Mouse (Mus musculus): ENCODE data around the gene Hoxc6. TPM values are rescaled to one million over a fixed set of nuclear protein-coding genes. Genes with fewer than 3 reads are reported as not detected.

Hoxc6 gene
- polyA plus RNA-seq, 1 experiment from 2014 or later: 0.43 TPM

DNA sequence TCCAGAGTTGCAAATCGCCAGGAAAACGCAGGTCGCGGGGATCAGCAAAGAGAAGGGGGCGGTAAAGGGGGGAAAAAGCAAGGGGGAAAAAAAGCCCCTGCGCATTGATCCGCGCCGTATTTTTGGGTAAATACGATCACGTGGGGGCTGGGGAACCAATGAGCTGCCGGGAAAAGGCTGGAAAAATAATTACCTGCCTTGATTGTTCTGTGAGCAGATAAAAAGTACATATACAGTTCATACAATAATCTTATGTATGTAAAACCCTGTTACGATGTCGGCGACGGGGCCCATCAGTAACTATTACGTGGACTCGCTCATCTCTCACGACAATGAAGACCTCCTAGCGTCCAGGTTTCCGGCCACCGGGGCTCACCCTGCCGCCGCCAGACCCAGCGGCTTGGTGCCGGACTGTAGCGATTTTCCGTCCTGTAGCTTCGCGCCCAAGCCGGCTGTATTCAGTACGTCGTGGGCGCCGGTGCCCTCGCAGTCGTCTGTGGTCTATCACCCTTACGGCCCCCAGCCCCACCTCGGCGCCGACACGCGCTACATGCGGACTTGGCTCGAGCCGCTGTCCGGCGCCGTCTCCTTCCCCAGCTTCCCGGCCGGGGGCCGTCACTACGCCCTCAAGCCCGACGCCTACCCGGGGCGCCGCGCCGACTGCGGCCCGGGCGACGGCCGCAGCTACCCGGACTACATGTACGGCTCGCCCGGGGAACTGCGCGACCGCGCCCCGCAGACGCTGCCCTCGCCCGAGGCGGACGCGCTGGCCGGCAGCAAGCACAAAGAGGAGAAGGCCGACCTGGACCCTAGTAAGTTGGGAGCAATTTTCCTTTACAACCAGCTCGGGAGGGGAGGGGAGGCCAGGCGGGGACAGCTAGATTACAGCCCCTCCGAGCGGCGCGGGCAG lies 16.4 kb upstream of the Hoxc6 start:
- Histone ChIP-seq H3K4me3 (peak overlapping the region; percentile 32), H3K4me1 (replicated peaks) (peaks cover 19% of the 10 kb centered on the region), H3K27me3 (peaks cover 100% of the 10 kb centered on the region), H3K9ac (no peak overlapping the region), H3K9me3 (replicated peaks) (no peaks in the 10 kb centered on the region), H3K27ac (no peak overlapping the region), H3K4me2 (peak overlapping the region; percentile 37), H3K36me3 (no peaks in the 10 kb centered on the region)
- WGBS: under 1% methylated on average over 88 of the region's 88 CpGs
- no peak; the same call in 1 of the 2 replicates for ATAC-seq (replicated peaks; ENCODE audit: insufficient number of reproducible peaks, insufficient read depth, low FRiP score, low read depth)

DNA sequence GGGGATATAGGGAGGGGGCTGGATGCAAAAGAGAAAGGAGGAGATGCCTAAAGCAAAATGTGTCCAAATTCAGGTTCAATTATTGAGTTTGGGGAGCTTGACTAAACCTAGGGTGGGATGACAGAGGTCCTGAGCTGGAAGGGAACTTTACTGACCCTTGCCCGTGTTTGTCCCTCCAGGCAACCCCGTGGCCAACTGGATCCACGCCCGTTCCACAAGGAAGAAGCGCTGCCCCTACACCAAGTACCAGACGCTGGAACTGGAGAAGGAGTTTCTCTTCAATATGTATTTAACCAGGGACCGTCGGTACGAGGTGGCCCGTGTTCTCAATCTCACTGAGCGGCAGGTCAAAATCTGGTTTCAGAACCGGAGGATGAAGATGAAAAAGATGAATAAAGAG lies 14.3 kb upstream of the Hoxc6 start:
- ATAC-seq (replicated peaks; ENCODE audit: insufficient number of reproducible peaks, insufficient read depth, low FRiP score, low read depth): no peak
- Histone ChIP-seq H3K36me3 (no peaks in the 10 kb centered on the region), H3K9me3 (replicated peaks) (no peaks in the 10 kb centered on the region), H3K4me1 (replicated peaks) (peaks cover 13% of the 10 kb centered on the region), H3K27me3 (peaks cover 100% of the 10 kb centered on the region), H3K4me2 (no peak overlapping the region), H3K9ac (no peak overlapping the region), H3K4me3 (no peak overlapping the region), H3K27ac (no peak overlapping the region)
- 6% methylated on average over 12 of the region's 12 CpGs for WGBS

DNA sequence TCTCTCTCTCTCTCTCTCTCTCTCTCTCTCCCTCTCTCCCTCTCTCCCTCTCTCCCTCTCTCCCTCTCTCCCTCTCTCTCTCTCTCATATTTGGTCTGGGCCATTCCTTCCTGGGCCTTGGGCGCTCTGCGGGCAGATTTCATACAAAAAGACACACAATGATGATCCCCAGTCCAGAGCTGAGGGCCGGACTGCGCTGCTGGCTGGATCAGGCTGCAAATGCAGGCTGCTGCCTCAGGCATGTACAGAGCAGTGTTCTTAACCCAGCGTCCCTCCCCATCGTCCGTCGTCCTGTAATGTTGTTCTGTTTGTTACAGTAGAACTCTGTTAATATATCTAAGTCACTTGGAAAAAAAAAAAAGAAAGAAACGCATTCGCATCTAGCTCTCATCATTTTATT lies 13.5 kb upstream of the Hoxc6 start:
- H3K27me3 ChIP-seq: peaks cover 100% of the 10 kb centered on the region
- peaks cover 13% of the 10 kb centered on the region for H3K4me1 ChIP-seq (replicated peaks)
- H3K9ac ChIP-seq: no peak overlapping the region
- no peak overlapping the region for H3K4me3 ChIP-seq
- WGBS: 3% methylated on average over 10 of the region's 10 CpGs
- H3K4me2 ChIP-seq: no peak overlapping the region
- no peaks in the 10 kb centered on the region for H3K9me3 ChIP-seq (replicated peaks)
- no peaks in the 10 kb centered on the region for H3K36me3 ChIP-seq
- no peak for ATAC-seq (replicated peaks; ENCODE audit: insufficient number of reproducible peaks, insufficient read depth, low FRiP score, low read depth)
- no peak overlapping the region for H3K27ac ChIP-seq

DNA sequence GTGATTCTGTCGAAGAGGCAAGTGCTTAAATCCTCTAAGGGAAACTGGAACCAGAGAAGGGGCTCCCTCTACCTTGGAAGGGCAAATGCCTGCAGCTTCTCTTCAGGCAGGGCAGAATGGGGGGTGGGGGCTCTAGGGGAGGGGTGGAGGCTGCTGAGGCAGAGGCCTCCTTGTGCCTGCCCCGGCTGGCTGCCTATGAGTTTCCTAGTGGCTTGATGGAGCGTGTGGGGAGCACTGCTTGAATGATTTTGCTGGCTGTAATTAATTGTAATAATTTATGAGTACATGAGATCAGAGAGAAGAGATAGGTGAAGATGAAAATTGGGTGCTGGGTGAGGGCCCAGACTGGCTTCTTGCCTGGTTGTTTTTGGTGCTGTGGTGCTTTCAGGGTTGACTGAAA lies 13.1 kb upstream of the Hoxc6 start:
- no peak overlapping the region for H3K4me2 ChIP-seq
- 7% methylated on average over 3 of the region's 3 CpGs for WGBS
- H3K27me3 ChIP-seq: peaks cover 100% of the 10 kb centered on the region
- no peak overlapping the region for H3K4me3 ChIP-seq
- peaks cover 13% of the 10 kb centered on the region for H3K4me1 ChIP-seq (replicated peaks)
- ATAC-seq (replicated peaks; ENCODE audit: insufficient number of reproducible peaks, insufficient read depth, low FRiP score, low read depth): no peak
- H3K27ac ChIP-seq: no peak overlapping the region
- no peaks in the 10 kb centered on the region for H3K36me3 ChIP-seq
- no peaks in the 10 kb centered on the region for H3K9me3 ChIP-seq (replicated peaks)
- H3K9ac ChIP-seq: no peak overlapping the region

DNA sequence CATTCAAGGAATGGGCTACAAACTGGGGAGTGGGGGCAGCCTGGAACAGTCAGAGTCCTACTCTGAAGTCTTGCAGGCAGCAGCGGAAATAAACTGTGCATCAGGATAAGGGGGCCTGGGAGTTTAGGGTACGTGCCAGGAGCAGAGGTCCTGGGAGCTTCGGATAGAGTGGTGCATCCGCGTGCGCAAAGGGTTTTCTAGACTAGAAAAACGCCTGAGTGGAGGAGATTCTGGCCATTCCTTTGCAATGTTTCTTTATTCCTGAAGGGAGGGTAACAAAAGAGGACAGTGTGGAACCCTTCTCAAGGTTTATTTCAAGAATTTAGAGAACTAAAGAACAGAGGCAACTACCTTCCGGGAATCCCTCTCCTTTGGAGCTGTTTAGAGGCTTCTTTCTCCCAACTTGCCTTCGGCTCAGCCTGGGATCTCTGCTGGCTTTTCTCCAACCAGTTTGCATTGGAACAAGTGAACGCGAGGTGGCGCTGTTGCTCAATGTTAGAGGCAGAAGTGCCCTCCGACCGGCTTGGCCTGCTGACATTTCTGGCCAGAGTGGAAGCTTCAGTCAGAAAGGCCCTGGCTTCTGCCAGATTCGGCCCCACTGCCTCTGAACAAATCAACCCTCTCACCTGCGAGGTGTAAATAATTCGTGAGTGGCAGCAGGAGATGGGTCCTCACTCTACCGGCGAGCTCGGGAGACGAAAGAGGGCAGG lies 10.8 kb upstream of the Hoxc6 start:
- Histone ChIP-seq H3K4me1 (replicated peaks) (peaks cover 7% of the 10 kb centered on the region), H3K27me3 (peaks cover 98% of the 10 kb centered on the region), H3K9ac (no peak overlapping the region), H3K9me3 (replicated peaks) (no peaks in the 10 kb centered on the region), H3K36me3 (no peaks in the 10 kb centered on the region), H3K27ac (no peak overlapping the region), H3K4me2 (no peak overlapping the region), H3K4me3 (0 out of 2 replicates have a peak overlapping the region, but pooled peaks have one; percentile 1)
- ATAC-seq (replicated peaks; ENCODE audit: insufficient number of reproducible peaks, insufficient read depth, low FRiP score, low read depth): peak; percentile 35; the same call in 1 of the 2 replicates
- 4% methylated on average over 21 of the region's 21 CpGs for WGBS

DNA sequence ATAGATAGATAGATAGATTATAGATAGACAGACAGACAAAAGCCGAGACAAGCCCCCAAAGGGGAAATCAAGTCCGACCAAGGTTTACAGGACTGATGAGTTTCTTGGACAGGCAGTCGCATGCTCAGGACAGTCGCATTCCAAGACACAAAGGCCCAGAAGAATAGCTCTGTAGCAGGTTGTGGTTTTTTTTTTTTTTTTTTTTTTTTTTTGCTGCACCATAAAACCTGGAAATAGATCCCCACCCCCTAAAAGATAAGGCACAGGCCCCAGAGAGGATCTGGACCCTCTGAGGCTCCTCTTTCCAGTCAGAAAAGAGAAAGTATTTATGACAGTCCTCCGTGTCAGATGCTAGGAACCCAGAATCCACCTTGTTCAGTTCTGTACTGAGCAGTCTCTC lies 10.0 kb upstream of the Hoxc6 start:
- H3K4me1 ChIP-seq (replicated peaks): peaks cover 7% of the 10 kb centered on the region; the same call in 1 of the 2 replicates
- no peaks in the 10 kb centered on the region for H3K36me3 ChIP-seq
- H3K9me3 ChIP-seq (replicated peaks): no peaks in the 10 kb centered on the region
- no peak overlapping the region for H3K9ac ChIP-seq
- H3K27me3 ChIP-seq: peaks cover 98% of the 10 kb centered on the region
- no peak for ATAC-seq (replicated peaks; ENCODE audit: insufficient number of reproducible peaks, insufficient read depth, low FRiP score, low read depth)
- no peak overlapping the region for H3K4me2 ChIP-seq
- no peak overlapping the region for H3K27ac ChIP-seq
- no peak overlapping the region for H3K4me3 ChIP-seq
- WGBS: 25% methylated on average over 5 of the region's 5 CpGs

DNA sequence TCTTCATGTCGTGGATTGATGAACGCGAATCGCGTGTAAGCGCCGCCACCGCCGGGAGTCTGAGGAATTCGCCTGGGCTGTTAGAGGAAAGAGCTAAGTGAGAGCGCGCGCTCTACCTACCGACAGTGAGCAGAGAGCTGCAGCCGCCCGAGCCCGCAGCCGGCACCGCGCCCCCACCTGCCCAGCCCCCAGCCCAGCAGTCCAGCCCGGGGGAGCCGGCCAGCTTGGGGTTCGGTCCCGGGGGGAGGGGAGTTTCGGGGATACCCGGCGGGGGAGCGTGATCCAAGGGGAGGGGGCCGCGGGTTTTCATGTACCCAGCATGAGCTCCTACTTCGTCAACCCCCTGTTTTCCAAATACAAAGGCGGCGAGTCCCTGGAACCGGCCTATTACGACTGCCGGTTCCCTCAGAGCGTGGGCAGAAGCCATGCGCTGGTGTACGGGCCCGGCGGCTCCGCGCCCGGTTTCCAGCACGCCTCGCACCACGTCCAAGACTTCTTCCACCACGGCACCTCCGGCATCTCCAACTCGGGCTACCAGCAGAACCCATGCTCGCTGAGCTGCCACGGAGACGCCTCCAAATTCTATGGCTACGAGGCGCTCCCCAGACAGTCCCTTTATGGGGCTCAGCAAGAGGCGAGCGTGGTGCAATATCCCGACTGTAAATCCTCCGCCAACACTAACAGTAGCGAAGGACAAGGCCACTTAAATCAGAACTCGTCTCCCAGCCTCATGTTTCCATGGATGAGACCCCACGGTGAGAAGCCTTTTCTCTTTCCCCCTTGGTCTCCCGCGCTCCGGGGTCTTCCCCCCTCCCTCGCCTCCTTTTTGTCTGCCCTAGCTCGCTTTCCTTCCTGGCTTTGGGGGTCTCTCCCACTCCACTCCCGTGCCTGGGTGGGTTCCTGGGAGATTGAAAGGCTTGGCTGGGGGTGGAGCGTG lies 7.3 kb upstream of the Hoxc6 start, which contains the start of gene Hoxc8:
Hoxc8 (plus strand) TSS at position 147 of the 937 bp plus-strand sequence.
- H3K36me3 ChIP-seq: no peaks in the 10 kb centered on the region
- peaks cover 7% of the 10 kb centered on the region; the same call in 1 of the 2 replicates for H3K4me1 ChIP-seq (replicated peaks)
- peak within 1 kb of the TSS; percentile 16; the same call in 1 of the 2 replicates for H3K4me2 ChIP-seq
- peaks cover 96% of the 10 kb centered on the region for H3K27me3 ChIP-seq
- ATAC-seq (replicated peaks; ENCODE audit: insufficient number of reproducible peaks, insufficient read depth, low FRiP score, low read depth): no peak
- no peak within 1 kb of the TSS for H3K9ac ChIP-seq
- H3K9me3 ChIP-seq (replicated peaks): no peaks in the 10 kb centered on the region
- 2% methylated on average over 69 of the region's 69 CpGs for WGBS
- H3K4me3 ChIP-seq: peak within 1 kb of the TSS; percentile 15
- no peak within 1 kb of the TSS for H3K27ac ChIP-seq

DNA sequence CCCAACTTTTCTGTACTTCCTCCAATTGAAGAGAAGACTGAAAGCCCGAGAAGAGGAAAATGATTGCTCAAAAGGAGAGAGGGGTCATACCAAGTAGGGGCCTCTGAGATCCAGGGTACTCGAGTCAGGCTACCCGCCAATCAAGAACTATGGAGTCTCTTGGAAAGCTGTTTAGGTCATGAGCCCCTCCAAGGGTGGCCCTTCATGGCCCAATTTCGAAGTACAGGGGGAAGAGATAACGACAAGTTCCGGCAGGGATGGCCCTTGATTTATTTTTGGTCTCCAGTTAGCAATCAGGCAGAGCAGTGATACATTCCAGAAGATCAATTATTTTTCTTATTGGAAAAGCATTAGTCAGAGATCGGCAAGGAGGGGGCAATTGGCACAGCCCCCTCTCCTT lies 6.3 kb upstream of the Hoxc6 start:
- Histone ChIP-seq H3K27me3 (peaks cover 96% of the 10 kb centered on the region), H3K9ac (no peak overlapping the region), H3K4me1 (replicated peaks) (peaks cover 7% of the 10 kb centered on the region; the same call in 1 of the 2 replicates), H3K4me2 (no peak overlapping the region), H3K4me3 (no peak overlapping the region), H3K9me3 (replicated peaks) (no peaks in the 10 kb centered on the region), H3K27ac (no peak overlapping the region), H3K36me3 (no peaks in the 10 kb centered on the region)
- WGBS: 2% methylated on average over 7 of the region's 7 CpGs
- no peak for ATAC-seq (replicated peaks; ENCODE audit: insufficient number of reproducible peaks, insufficient read depth, low FRiP score, low read depth)

DNA sequence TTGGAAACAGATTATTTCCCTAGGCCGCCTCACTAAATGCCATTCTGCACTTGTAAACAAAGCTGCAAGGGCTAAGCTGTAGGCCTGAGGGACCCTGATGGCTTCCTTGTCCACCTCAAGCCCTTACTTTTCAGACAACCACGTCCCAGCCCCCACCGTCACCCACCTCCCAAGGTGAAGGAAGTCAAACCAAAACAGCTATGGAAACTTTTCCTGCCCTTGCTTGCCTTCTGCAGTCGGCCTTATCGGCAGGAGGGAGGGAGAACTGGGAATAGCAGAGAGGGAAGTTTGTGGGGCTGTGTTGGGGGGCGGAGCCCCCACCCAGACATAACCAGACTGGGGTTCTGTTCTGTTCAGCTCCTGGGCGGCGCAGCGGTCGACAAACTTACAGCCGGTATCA lies 5.9 kb upstream of the Hoxc6 start:
- Histone ChIP-seq H3K9ac (no peak overlapping the region), H3K4me1 (replicated peaks) (peaks cover 7% of the 10 kb centered on the region; the same call in 1 of the 2 replicates), H3K4me2 (no peak overlapping the region), H3K36me3 (no peaks in the 10 kb centered on the region), H3K4me3 (no peak overlapping the region), H3K27ac (no peak overlapping the region), H3K27me3 (peaks cover 96% of the 10 kb centered on the region), H3K9me3 (replicated peaks) (no peaks in the 10 kb centered on the region)
- no peak for ATAC-seq (replicated peaks; ENCODE audit: insufficient number of reproducible peaks, insufficient read depth, low FRiP score, low read depth)
- 3% methylated on average over 11 of the region's 11 CpGs for WGBS

DNA sequence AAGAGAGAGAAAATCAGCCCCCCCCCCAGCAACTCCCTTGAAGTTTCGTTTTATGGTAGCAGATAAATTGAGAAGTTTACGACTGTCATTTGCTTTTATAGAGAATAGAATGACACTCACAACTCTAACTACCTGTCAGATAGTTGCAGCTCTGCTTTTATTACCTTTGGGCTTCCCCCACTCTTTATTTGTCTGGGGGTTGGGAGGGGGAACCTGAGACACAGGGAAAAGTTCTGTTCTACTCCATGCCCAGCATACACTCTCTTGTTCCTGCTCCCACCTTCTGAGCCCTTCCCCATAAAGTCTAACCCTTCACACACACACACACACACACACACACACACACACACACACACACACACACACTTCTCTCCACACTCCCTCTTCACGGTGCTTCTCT lies 5.2 kb upstream of the Hoxc6 start:
- Histone ChIP-seq H3K27ac (no peak overlapping the region), H3K4me1 (replicated peaks) (peaks cover 5% of the 10 kb centered on the region; the same call in 1 of the 2 replicates), H3K9me3 (replicated peaks) (no peaks in the 10 kb centered on the region), H3K36me3 (no peaks in the 10 kb centered on the region), H3K4me3 (no peak overlapping the region), H3K4me2 (no peak overlapping the region), H3K27me3 (peaks cover 96% of the 10 kb centered on the region), H3K9ac (no peak overlapping the region)
- WGBS: 2% methylated on average over 3 of the region's 3 CpGs
- ATAC-seq (replicated peaks; ENCODE audit: insufficient number of reproducible peaks, insufficient read depth, low FRiP score, low read depth): no peak

All from heart, embryonic 15.5 days (tissue).